In the genomic region with DNA sequence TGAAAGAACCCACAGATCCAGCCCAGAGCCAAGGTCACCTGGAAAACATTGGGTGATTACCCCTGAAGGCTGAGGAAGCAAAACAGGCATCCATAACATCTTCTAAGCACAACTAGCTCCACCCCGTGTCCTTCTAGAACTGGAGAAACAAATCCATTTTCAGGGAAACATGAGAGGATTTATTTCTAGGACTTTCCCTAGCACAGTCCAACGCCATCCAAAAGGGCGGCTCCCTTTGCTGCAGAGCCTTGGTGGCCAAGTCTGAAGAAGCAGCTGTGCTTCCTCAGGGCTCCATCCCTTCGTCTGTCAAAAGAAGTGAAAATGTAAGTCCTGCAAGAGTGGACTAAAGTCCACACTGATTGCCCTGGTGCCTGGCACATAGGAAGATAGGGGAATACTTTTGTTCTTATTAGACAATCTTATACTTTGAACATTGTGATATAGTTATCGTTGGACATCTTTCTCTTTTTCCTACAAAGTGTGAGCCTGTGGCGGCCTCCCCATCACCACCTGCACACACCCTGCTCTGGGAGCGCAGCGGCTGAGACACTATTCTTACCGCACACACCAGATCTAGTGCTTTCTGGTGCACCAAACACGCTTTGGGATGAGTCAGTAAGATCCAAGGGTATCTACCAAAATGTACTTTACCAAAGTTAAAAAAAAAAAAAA, we compare ENCODE assay signal across 21 mouse cellular contexts. TPM values are rescaled to one million over a fixed set of nuclear protein-coding genes. Genes with fewer than 3 reads are reported as not detected.
A peak's percentile ranks its signal among the peaks of the same experiment; 100 is the strongest.
DNase-seq lines count a peak whose midpoint lies in the region; ATAC-seq and TF ChIP-seq lines count a peak whose summit lies in the region.
"Had no signal": no experiment of that assay in that cellular context is flagged by ENCODE, and none has a peak within 500 bp of the region (broad histone marks: within the 10 kb centered on the region; RNA-seq: fewer than 3 reads in every experiment).

No protein-coding gene starts in this region.

- H3K4me2 ChIP-seq in liver, embryonic 11.5 days = peak overlapping the region; percentile 54
- H3K4me2 ChIP-seq in hindbrain, embryonic 14.5 days (replicated peaks) = no peak overlapping the region
- H3K4me2 ChIP-seq: heart, embryonic 12.5 days had no signal

- ATAC-seq in liver, embryonic 11.5 days (replicated peaks; ENCODE audit: low FRiP score) = peak; percentile 71
- peak; percentile 56 for ATAC-seq in megakaryocyte-erythroid progenitor cell, adult 5-6 weeks (replicated peaks; ENCODE audit: low FRiP score, low TSS enrichment, poor library complexity, severe bottlenecking)
- ATAC-seq in hindbrain, embryonic 14.5 days (ENCODE audit: low FRiP score) = no peak
- no peak for ATAC-seq in CD4-positive, CD25-positive, alpha-beta regulatory T cell, adult 4 months
- ATAC-seq: forebrain, embryonic 16.5 days; hindbrain, postnatal 0 days had no signal

- 27% methylated on average over 10 of the region's 10 CpGs for WGBS in thymus, adult 2 months
- 56% methylated on average over 10 of the region's 10 CpGs for WGBS in liver, embryonic 11.5 days
- 87% methylated on average over 10 of the region's 10 CpGs for WGBS in hindbrain, embryonic 14.5 days

- no peaks in the 10 kb centered on the region for H3K9me3 ChIP-seq in liver, embryonic 11.5 days (ENCODE audit: control insufficient read depth, low read length)
- H3K9me3 ChIP-seq in hindbrain, embryonic 14.5 days (ENCODE audit: control insufficient read depth, low read length) = no peaks in the 10 kb centered on the region
- H3K9me3 ChIP-seq: heart, embryonic 12.5 days had no signal

- TF ChIP-seq CTCF in thymus, adult 2 months (IDR thresholded peaks at IDR 0.05; ENCODE audit: borderline replicate concordance, control insufficient read depth, extremely low read depth, insufficient read depth, low read length, poor library complexity) = no peak

- no peak overlapping the region for H3K27ac ChIP-seq in thymus, adult 2 months (ENCODE audit: control insufficient read depth, insufficient read depth, low read length)
- peak overlapping the region; percentile 76 for H3K27ac ChIP-seq in liver, embryonic 11.5 days (ENCODE audit: low read depth, low read length)
- H3K27ac ChIP-seq in hindbrain, embryonic 14.5 days = no peak overlapping the region
- H3K27ac ChIP-seq: hindbrain, postnatal 0 days had no signal

- H3K9ac ChIP-seq in liver, embryonic 11.5 days (ENCODE audit: low read depth, low read length) = peak overlapping the region; percentile 8; the same call in 1 of the 2 replicates
- H3K9ac ChIP-seq in hindbrain, embryonic 14.5 days = no peak overlapping the region
- H3K9ac ChIP-seq: heart, embryonic 12.5 days had no signal

- H3K36me3 ChIP-seq in thymus, adult 2 months (ENCODE audit: control insufficient read depth, insufficient read depth, low read length) = no peaks in the 10 kb centered on the region
- no peaks in the 10 kb centered on the region for H3K36me3 ChIP-seq in liver, embryonic 11.5 days (ENCODE audit: control insufficient read depth, insufficient read depth, low read length)
- no peaks in the 10 kb centered on the region for H3K36me3 ChIP-seq in hindbrain, embryonic 14.5 days (replicated peaks; ENCODE audit: control insufficient read depth, insufficient read depth)
- H3K36me3 ChIP-seq: heart, embryonic 12.5 days had no signal

- no peaks in the 10 kb centered on the region for H3K27me3 ChIP-seq in thymus, adult 2 months (ENCODE audit: control insufficient read depth, insufficient read depth, low read length)
- H3K27me3 ChIP-seq in liver, embryonic 11.5 days (replicated peaks; ENCODE audit: control insufficient read depth, insufficient read depth, low read length) = no peaks in the 10 kb centered on the region
- peaks cover 3% of the 10 kb centered on the region; the same call in 1 of the 2 replicates for H3K27me3 ChIP-seq in hindbrain, embryonic 14.5 days (ENCODE audit: control insufficient read depth, insufficient read depth, low read length)
- H3K27me3 ChIP-seq: heart, embryonic 12.5 days had no signal

- H3K4me1 ChIP-seq in thymus, adult 2 months (replicated peaks; ENCODE audit: control insufficient read depth, insufficient read depth, low read length) = peaks cover 21% of the 10 kb centered on the region
- peaks cover 33% of the 10 kb centered on the region for H3K4me1 ChIP-seq in liver, embryonic 11.5 days (replicated peaks; ENCODE audit: control insufficient read depth, insufficient read depth, low read length)
- 0 out of 2 replicates have a peak, but pooled peaks cover 4% of the 10 kb centered on the region for H3K4me1 ChIP-seq in hindbrain, embryonic 14.5 days (replicated peaks; ENCODE audit: control insufficient read depth, insufficient read depth, low read length)

- DNase-seq in heart, adult 11 months = peak; percentile 89
- no peak for DNase-seq in heart, adult 9 months (ENCODE audit: low spot score in 2 of 2)
- DNase-seq in thymus, postnatal 4 days = peak; percentile 32
- DNase-seq in thymus, adult 2 months = no peak
- no peak for DNase-seq in liver, embryonic 11.5 days (ENCODE audit: low spot score)
- no peak for DNase-seq in hindbrain, embryonic 14.5 days (ENCODE audit: low spot score)
- DNase-seq: cerebellum, adult 11 months; cerebellum, postnatal 25 days; gastrocnemius, postnatal 14 days; heart, postnatal 36 days; kidney, adult 8-10 months; kidney, postnatal 25 days; lung, postnatal 10 days; midbrain, embryonic 14.5 days; spleen, adult 18-20 months; thymus, adult 18-20 months had no signal

- H3K4me3 ChIP-seq in thymus, adult 2 months (ENCODE audit: control insufficient read depth, insufficient read depth, low read length) = no peak overlapping the region
- H3K4me3 ChIP-seq in liver, embryonic 11.5 days (ENCODE audit: low read depth, low read length) = no peak overlapping the region
- H3K4me3 ChIP-seq in hindbrain, embryonic 14.5 days (replicated peaks; ENCODE audit: low read length) = no peak overlapping the region
- H3K4me3 ChIP-seq: heart, embryonic 12.5 days had no signal

- TF ChIP-seq POLR2A in thymus, adult 2 months (IDR thresholded peaks at IDR 0.05; ENCODE audit: control insufficient read depth, extremely low read depth, insufficient read depth, low read length, poor library complexity) = no peak

RNA-seq across cellular contexts. Expression of a gene that starts 18.7 kb away (rescaled TPM):
- polyA plus RNA-seq in thymus, adult 2 months (2012; rRNA removed) = 37.5 and 46.9 TPM in 2 replicates
- polyA plus RNA-seq in liver, embryonic 11.5 days (2014; fragmentation: Nextera tagmentation; extraction: Ambion mirVana) = 20.6 and 23.6 TPM in 2 replicates
- 94.3 and 100 TPM in 2 replicates for total RNA-seq in megakaryocyte-erythroid progenitor cell, adult 5-6 weeks (2014; fragmentation: Nextera tagmentation)
- total RNA-seq in megakaryocyte-erythroid progenitor cell, adult 5-6 weeks (2017) = 25.3 and 43.6 TPM in 2 replicates
- 5.1 and 5.8 TPM in 2 replicates for polyA plus RNA-seq in hindbrain, embryonic 14.5 days (2014; fragmentation: Nextera tagmentation; extraction: Ambion mirVana)
- polyA plus RNA-seq in CD4-positive, CD25-positive, alpha-beta regulatory T cell, adult 4 months (2017; shearing (Covaris generic)) = 1 to 10 TPM; 6.7 to 7.9 TPM

Comparison
In these comparisons a context has a peak if more than half of its experiments do, and no peak if none do; other contexts are left out.
1. DNase-seq: peak in heart, adult 11 months (single experiment) and thymus, postnatal 4 days (single experiment); none in heart, adult 9 months (0 of 2), thymus, adult 2 months (single experiment), liver, embryonic 11.5 days (single experiment) and hindbrain, embryonic 14.5 days (single experiment).
2. ATAC-seq: peak in liver, embryonic 11.5 days (single experiment) and megakaryocyte-erythroid progenitor cell, adult 5-6 weeks (single experiment); none in hindbrain, embryonic 14.5 days (single experiment) and CD4-positive, CD25-positive, alpha-beta regulatory T cell, adult 4 months (single experiment).